Mouse (Mus musculus) kidney, adult 2 months (tissue): Measurements from ENCODE around the gene Layn.

ENCODE experiments used
- CTCF ChIP-seq: fragments of 200-500 bp; conservative IDR thresholded peaks from 2 replicates; pipeline ENCODE4 v1.5.1; 2011; ENCODE audit warnings: low read depth, mild to moderate bottlenecking, control low read depth, low read length, moderate library complexity, mixed read lengths; ENCODE audit not compliant: insufficient read depth, insufficient read length
- POLR2A ChIP-seq: fragments of 200-500 bp; IDR thresholded peaks from one replicate; pipeline ENCODE4 v1.6.1; 2011; ENCODE audit warnings: low read depth, low read length, control low read depth

DNA sequence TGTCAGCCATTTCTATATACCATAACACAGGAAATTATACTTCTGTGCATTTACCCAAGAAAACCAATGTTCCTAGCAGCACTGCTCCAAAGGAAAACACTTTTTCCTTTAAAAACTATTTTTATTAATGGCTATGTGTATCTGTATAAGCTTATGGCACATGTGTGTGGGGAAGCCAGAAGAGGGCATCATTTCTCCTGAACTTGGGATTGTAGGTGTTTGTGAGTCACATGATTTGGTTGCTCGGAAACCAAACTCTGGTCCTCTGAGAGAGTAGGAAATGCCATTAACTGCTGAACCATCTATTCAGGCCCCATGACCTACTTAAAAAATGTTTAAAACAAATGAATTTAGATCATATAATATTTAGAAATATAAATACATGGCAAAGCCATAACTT lies 49.9 kb downstream of the Layn start:
- TF ChIP-seq CTCF = no peak
- TF ChIP-seq POLR2A = no peak
